Mouse (Mus musculus) neural tube, embryonic 13.5 days (tissue): ENCODE data around the gene Casr. TPM values are rescaled to one million over a fixed set of nuclear protein-coding genes. Genes with fewer than 3 reads are reported as not detected.

Experiments used
- ATAC-seq: fragments of 200-750 bp; cut with Nextera tagmentation; 2 replicates; pipeline ENCODE4 v1.8.0; 2017; ENCODE audit warnings: low read depth, mild to moderate bottlenecking, moderate TSS enrichment, moderate library complexity
- H3K27ac ChIP-seq: fragments of 300-500 bp; sonication (generic); replicated peaks from 2 replicates; pipeline ENCODE4 v1.5.1; 2015; ENCODE audit warnings: moderate library complexity, mild to moderate bottlenecking, inconsistent platforms
- H3K27me3 ChIP-seq: fragments of 300-500 bp; sonication (generic); 2 replicates; pipeline ENCODE4 v1.6.1; 2015; ENCODE audit warnings: mild to moderate bottlenecking, inconsistent platforms
- H3K36me3 ChIP-seq: fragments of 300-500 bp; sonication (generic); 2 replicates; pipeline ENCODE4 v1.6.1; 2015; ENCODE audit warnings: mild to moderate bottlenecking, inconsistent platforms
- H3K4me1 ChIP-seq: fragments of 300-500 bp; sonication (generic); replicated peaks from 2 replicates; pipeline ENCODE4 v1.6.1; 2015; ENCODE audit warnings: inconsistent platforms
- H3K4me2 ChIP-seq: fragments of 300-500 bp; sonication (generic); 2 replicates; pipeline ENCODE4 v1.6.1; 2015; ENCODE audit warnings: inconsistent platforms, mild to moderate bottlenecking, moderate library complexity
- H3K4me3 ChIP-seq: fragments of 300-500 bp; sonication (generic); 2 replicates; pipeline ENCODE4 v1.5.1; 2015; ENCODE audit warnings: mild to moderate bottlenecking, inconsistent platforms
- H3K9ac ChIP-seq: fragments of 300-500 bp; sonication (generic); 2 replicates; pipeline ENCODE4 v1.6.1; 2015; ENCODE audit warnings: moderate library complexity, mild to moderate bottlenecking, inconsistent platforms
- H3K9me3 ChIP-seq: fragments of 300-500 bp; sonication (generic); 2 replicates; pipeline ENCODE4 v1.6.1; 2016; ENCODE audit warnings: inconsistent platforms
- WGBS: fragments of 180-500 bp; shearing (Covaris S2); methylation state at CpG from one replicate; pipeline ENCODE4 v1.1.7; 2015; 5-methylcytosine and 5-hydroxymethylcytosine counted together
- polyA plus RNA-seq: library from polyadenylated mRNA; unstranded; fragments of >200 nt; fragmentation: Nextera tagmentation; extraction: Ambion mirVana; gene quantifications from 2 replicates; pipeline ENCODE4 v1.2.1, GENCODE M21; 2015

Casr gene
- polyA plus RNA-seq, 1 experiment from 2014 or later: not detected

- H3K4me3 ChIP-seq: no peak overlapping the region
- H3K4me1 ChIP-seq: no peaks in the 10 kb centered on the region
- ATAC-seq: no peak
- no peak overlapping the region for H3K27ac ChIP-seq
- no peak overlapping the region for H3K4me2 ChIP-seq
- H3K9me3 ChIP-seq: no peaks in the 10 kb centered on the region
- H3K36me3 ChIP-seq: no peaks in the 10 kb centered on the region
- H3K27me3 ChIP-seq: no peaks in the 10 kb centered on the region
- H3K9ac ChIP-seq: no peak overlapping the region
- WGBS: 61% methylated on average over 4 of the region's 4 CpGs
Measured at GRCm38 (mm10) chr16:36505913-36506312, 56.0 kb downstream of the Casr start.

GRCm38 (mm10) chr16:36505134-36505533, 56.8 kb downstream of the Casr start:
- Histone ChIP-seq H3K36me3 (no peaks in the 10 kb centered on the region), H3K4me2 (no peak overlapping the region), H3K27me3 (no peaks in the 10 kb centered on the region), H3K9ac (no peak overlapping the region), H3K4me3 (no peak overlapping the region), H3K4me1 (no peaks in the 10 kb centered on the region), H3K27ac (no peak overlapping the region), H3K9me3 (no peaks in the 10 kb centered on the region)
- WGBS: 78% methylated on average over 3 of the region's 3 CpGs
- ATAC-seq: no peak

GRCm38 (mm10) chr16:36502286-36502685, 59.7 kb downstream of the Casr start:
- H3K27ac ChIP-seq: no peak overlapping the region
- WGBS: 87% methylated on average over 2 of the region's 2 CpGs
- no peak overlapping the region for H3K4me2 ChIP-seq
- no peaks in the 10 kb centered on the region for H3K4me1 ChIP-seq
- H3K27me3 ChIP-seq: no peaks in the 10 kb centered on the region
- no peak overlapping the region for H3K9ac ChIP-seq
- ATAC-seq: no peak
- H3K36me3 ChIP-seq: no peaks in the 10 kb centered on the region
- no peaks in the 10 kb centered on the region for H3K9me3 ChIP-seq
- no peak overlapping the region for H3K4me3 ChIP-seq

GRCm38 (mm10) chr16:36492420-36492819, 69.5 kb downstream of the Casr start:
- no peaks in the 10 kb centered on the region for H3K4me1 ChIP-seq
- ATAC-seq: no peak
- H3K4me3 ChIP-seq: no peak overlapping the region
- H3K27ac ChIP-seq: no peak overlapping the region
- no peaks in the 10 kb centered on the region for H3K36me3 ChIP-seq
- 89% methylated on average over 1 of the region's 1 CpGs for WGBS
- H3K9me3 ChIP-seq: no peaks in the 10 kb centered on the region
- no peaks in the 10 kb centered on the region for H3K27me3 ChIP-seq
- H3K4me2 ChIP-seq: no peak overlapping the region
- no peak overlapping the region for H3K9ac ChIP-seq

GRCm38 (mm10) chr16:36476866-36477265, 85.1 kb downstream of the Casr start:
- Histone ChIP-seq H3K9ac (no peak overlapping the region), H3K9me3 (no peaks in the 10 kb centered on the region), H3K4me1 (no peaks in the 10 kb centered on the region), H3K4me3 (no peak overlapping the region), H3K4me2 (no peak overlapping the region), H3K36me3 (no peaks in the 10 kb centered on the region), H3K27me3 (no peaks in the 10 kb centered on the region), H3K27ac (no peak overlapping the region)
- 91% methylated on average over 9 of the region's 9 CpGs for WGBS
- no peak for ATAC-seq

GRCm38 (mm10) chr16:36475530-36475929, 86.4 kb downstream of the Casr start:
- Histone ChIP-seq H3K9me3 (no peaks in the 10 kb centered on the region), H3K4me2 (no peak overlapping the region), H3K4me3 (no peak overlapping the region), H3K36me3 (no peaks in the 10 kb centered on the region), H3K9ac (no peak overlapping the region), H3K27me3 (no peaks in the 10 kb centered on the region), H3K27ac (no peak overlapping the region), H3K4me1 (no peaks in the 10 kb centered on the region)
- no peak for ATAC-seq
- WGBS: 89% methylated on average over 3 of the region's 3 CpGs

GRCm38 (mm10) chr16:36474849-36475248, 87.1 kb downstream of the Casr start:
- H3K9ac ChIP-seq: no peak overlapping the region

GRCm38 (mm10) chr16:36473217-36474216, 88.4 kb downstream of the Casr start:
- Histone ChIP-seq H3K27me3 (no peaks in the 10 kb centered on the region), H3K4me1 (no peaks in the 10 kb centered on the region), H3K27ac (no peak overlapping the region), H3K9ac (no peak overlapping the region), H3K4me2 (no peak overlapping the region), H3K36me3 (no peaks in the 10 kb centered on the region), H3K4me3 (no peak overlapping the region), H3K9me3 (no peaks in the 10 kb centered on the region)
- 46% methylated on average over 17 of the region's 17 CpGs for WGBS
- no peak for ATAC-seq

More at GRCm38 (mm10) chr16:36474849-36475248, 87.1 kb downstream of the Casr start:
- Histone ChIP-seq H3K27ac (no peak overlapping the region), H3K4me3 (no peak overlapping the region), H3K4me2 (no peak overlapping the region), H3K9me3 (no peaks in the 10 kb centered on the region), H3K27me3 (no peaks in the 10 kb centered on the region), H3K36me3 (no peaks in the 10 kb centered on the region), H3K4me1 (no peaks in the 10 kb centered on the region)
- WGBS: 80% methylated on average over 2 of the region's 2 CpGs
- no peak for ATAC-seq

GRCm38 (mm10) chr16:36471066-36471633, 90.8 kb downstream of the Casr start:
- H3K4me3 ChIP-seq: no peak overlapping the region
- no peak overlapping the region for H3K4me2 ChIP-seq
- H3K4me1 ChIP-seq: no peaks in the 10 kb centered on the region
- H3K9ac ChIP-seq: no peak overlapping the region
- H3K27ac ChIP-seq: no peak overlapping the region
- ATAC-seq: no peak
- H3K9me3 ChIP-seq: no peaks in the 10 kb centered on the region
- H3K36me3 ChIP-seq: no peaks in the 10 kb centered on the region
- WGBS: 44% methylated on average over 13 of the region's 13 CpGs
- H3K27me3 ChIP-seq: no peaks in the 10 kb centered on the region

- H3K27me3 ChIP-seq: no peaks in the 10 kb centered on the region
- no peak for ATAC-seq
Measured at GRCm38 (mm10) chr16:36469955-36470478, 91.9 kb downstream of the Casr start.

GRCm38 (mm10) chr16:36469367-36469766, 92.6 kb downstream of the Casr start:
- Histone ChIP-seq H3K9ac (no peak overlapping the region), H3K4me2 (no peak overlapping the region), H3K27me3 (no peaks in the 10 kb centered on the region), H3K4me1 (no peaks in the 10 kb centered on the region), H3K27ac (no peak overlapping the region), H3K9me3 (no peaks in the 10 kb centered on the region), H3K4me3 (no peak overlapping the region), H3K36me3 (no peaks in the 10 kb centered on the region)
- ATAC-seq: no peak
- 90% methylated on average over 9 of the region's 9 CpGs for WGBS

More at GRCm38 (mm10) chr16:36469955-36470478, 91.9 kb downstream of the Casr start:
- 7% methylated on average over 2 of the region's 2 CpGs for WGBS
- H3K4me3 ChIP-seq: no peak overlapping the region
- H3K4me2 ChIP-seq: no peak overlapping the region
- H3K36me3 ChIP-seq: no peaks in the 10 kb centered on the region
- no peak overlapping the region for H3K9ac ChIP-seq
- H3K9me3 ChIP-seq: no peaks in the 10 kb centered on the region
- H3K27ac ChIP-seq: no peak overlapping the region
- H3K4me1 ChIP-seq: no peaks in the 10 kb centered on the region

GRCm38 (mm10) chr16:36468862-36469261, 93.1 kb downstream of the Casr start:
- Histone ChIP-seq H3K27ac (no peak overlapping the region), H3K27me3 (no peaks in the 10 kb centered on the region), H3K4me1 (no peaks in the 10 kb centered on the region), H3K36me3 (no peaks in the 10 kb centered on the region), H3K4me3 (no peak overlapping the region), H3K9ac (no peak overlapping the region), H3K4me2 (no peak overlapping the region), H3K9me3 (no peaks in the 10 kb centered on the region)
- no peak for ATAC-seq
- 72% methylated on average over 4 of the region's 4 CpGs for WGBS
